Mouse (Mus musculus): ENCODE results near the gene Fam57a.
"Not testable (repeated sequence)": the region's sequence is repeated elsewhere in the genome, so short reads cannot be mapped to it uniquely, and the experiment has no call there.

Gene Fam57a

DNA sequence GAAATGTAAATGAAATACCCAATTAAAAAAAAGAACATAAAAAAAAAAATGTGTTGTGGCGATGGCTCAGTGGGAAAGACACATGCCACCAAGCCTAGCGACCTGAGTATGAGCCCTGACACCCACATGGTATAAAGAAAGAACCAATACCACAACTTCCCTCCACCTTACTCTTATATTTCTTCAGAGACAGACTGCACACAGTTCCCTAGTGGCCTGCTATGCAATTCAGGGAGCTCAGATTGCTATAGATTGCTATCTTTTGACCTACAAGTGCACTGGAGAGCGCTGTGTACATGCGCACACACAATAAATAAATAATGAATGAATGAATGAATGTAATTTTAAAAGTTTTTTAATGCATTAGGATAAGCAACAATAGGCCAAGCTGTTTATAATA lies 4.3 kb downstream of the Fam57a start:
- no peak for DNase-seq

DNA sequence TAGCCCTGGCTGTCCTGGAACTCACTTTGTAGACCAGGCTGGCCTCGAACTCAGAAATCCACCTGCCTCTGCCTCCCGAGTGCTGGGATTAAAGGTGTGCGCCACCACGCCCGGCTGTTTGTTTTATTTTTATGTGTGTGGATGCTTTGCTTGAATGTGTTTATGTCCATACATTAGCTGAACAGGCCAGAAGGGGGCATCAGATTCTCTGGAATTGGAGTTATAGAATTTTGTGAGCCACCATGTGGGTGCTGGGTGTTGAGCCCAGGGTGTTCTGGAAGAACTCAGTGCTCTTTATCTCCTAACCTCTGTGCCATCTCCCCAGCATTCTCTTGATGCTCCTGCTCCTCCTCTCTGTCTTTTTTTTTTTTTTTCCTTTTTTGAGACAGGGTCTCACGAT lies 7.4 kb downstream of the Fam57a start:
- DNase-seq: no peak

- DNase-seq: no peak
Measured at GRCm38 (mm10) chr11:76196275-76196976, 17.0 kb downstream of the Fam57a start.

DNA sequence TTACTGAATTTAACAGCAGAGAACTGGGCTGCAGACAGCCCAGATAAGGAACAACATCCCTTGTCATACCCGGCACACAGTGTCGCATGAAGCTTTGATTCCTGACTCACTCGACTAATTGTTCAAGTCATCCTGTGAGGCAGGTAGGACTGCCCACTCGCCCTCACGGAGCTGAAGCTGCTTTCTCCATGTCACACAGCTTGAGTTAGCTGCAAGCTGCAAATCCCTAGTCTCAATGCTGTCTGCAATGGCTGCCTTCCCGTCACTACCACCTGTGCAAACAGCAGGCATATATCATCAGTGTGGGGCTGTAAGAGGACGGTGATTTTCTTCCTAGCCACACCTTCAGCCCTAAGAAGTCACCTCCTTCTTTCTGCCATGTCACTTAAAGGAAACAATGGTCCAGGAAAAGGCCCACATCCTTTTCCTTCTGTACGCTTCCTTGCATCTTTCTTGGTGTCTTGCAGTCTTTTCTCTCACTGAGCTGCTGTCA lies 17.6 kb downstream of the Fam57a start:
- DNase-seq: no peak

DNA sequence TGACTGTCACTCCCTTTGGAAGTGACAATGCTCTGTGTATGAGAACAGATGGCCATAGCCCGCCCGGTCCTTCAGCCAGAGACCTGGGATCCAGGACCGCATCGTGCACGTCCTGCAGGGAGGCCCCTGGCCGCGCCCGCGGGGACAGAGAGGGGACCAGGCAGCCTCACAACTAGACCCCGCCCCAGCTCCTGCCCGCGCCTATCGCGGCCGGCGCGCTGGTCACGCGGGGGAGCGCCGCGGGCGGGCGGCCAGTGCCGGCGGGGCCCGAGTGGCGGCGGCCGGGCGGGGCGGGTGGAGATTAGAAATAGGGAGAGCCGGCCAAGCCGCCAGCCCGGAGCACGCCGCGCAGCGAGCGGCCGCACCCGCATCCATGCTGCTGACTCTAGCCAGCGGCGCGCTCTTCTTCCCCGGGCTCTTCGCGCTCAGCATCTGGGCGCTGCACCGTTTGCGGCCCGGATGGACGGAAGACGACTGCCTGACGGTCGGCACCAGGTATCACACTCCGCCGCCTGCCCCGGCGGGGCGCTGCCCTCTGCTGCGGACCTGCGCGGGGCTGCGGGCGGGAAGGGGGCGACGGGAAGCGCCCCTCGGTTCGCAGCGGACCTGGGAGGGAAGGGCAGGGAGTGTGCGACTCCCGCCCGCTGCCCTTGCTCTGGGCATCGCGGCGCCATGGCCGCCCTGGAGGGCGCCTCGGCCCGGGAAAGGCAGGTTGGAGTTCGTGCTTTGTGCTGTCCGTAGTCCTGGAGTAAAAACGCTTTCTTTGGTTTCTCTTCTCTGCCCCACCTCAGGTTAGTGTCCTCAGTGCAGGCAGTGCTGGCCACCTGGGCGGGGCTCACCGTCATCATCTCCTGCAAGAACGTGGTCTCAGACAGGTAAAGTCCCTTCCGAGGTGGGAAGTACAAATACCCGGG lies 22.5 kb downstream of the Fam57a start:
- DNase-seq: peak; percentile 89

DNA sequence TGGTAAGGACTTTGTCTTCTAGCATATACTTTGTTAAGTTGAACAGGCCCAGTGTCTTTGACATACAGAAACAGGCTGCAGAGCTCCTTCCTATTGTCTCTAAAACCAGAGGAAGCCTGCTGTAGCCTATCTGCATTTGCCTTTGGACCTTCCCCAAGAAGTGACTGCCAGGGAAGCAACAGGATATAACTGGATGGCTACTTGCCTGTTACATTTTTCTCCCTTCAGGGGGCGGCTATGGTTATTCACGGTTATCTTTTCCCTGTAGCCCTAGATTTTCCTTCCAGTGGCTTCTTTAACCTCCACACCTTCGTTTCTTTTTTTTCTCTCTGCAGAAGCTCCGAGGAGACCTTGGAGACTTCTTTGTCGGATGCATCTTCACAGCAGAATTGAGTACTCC lies 27.3 kb downstream of the Fam57a start:
- DNase-seq: no peak

- DNase-seq: no peak
Measured at GRCm38 (mm10) chr11:76210228-76210985, 30.9 kb downstream of the Fam57a start.

GRCm38 (mm10) chr11:76211595-76211994 lies 32.1 kb downstream of the Fam57a start:
- not testable (repeated sequence) for DNase-seq

DNA sequence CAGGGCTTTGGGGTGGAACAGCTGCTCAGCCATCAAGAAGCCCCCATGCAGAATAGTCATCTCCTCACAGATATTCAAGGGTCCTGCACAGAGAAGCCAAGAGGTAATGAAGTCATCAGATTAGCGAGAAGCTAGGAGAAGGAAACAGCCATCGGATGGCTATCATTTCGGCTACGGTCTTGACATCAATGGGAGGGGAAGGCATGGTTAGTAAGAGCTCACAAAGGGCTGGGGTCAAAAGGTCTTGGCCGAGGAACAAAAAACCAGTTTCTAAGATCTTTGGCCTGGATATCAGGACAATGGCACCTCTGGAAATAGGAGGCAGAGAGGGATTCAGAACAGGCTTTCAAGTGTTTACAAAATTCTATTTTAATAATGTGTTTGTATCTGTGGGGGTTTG lies 34.4 kb downstream of the Fam57a start:
- DNase-seq: no peak

- DNase-seq: no peak
Measured at GRCm38 (mm10) chr11:76215011-76215410, 35.5 kb downstream of the Fam57a start.

DNA sequence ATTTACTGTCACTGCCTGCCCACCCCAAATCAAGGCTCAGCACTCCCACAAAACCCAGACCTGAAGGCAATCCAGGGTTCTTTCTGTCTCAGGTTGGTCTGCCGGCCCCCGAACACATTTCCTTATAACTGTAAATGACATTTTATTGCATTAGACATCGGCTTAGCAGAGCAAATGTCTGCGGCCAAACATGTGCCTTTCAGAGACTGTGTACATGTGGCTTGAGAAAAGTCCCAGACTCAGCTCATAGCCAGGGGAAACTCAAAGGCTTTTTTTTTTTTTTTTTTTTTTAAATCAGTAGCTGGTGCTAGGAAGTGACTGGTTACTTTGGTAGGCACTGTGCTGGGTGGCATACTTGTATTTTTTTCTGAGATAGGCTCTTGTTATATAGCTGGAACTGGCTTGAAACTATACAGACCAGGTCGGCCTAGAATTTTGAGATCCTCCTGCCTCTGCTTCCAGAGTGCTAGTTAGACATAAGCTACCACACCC lies 36.6 kb downstream of the Fam57a start:
- no peak for DNase-seq

DNA sequence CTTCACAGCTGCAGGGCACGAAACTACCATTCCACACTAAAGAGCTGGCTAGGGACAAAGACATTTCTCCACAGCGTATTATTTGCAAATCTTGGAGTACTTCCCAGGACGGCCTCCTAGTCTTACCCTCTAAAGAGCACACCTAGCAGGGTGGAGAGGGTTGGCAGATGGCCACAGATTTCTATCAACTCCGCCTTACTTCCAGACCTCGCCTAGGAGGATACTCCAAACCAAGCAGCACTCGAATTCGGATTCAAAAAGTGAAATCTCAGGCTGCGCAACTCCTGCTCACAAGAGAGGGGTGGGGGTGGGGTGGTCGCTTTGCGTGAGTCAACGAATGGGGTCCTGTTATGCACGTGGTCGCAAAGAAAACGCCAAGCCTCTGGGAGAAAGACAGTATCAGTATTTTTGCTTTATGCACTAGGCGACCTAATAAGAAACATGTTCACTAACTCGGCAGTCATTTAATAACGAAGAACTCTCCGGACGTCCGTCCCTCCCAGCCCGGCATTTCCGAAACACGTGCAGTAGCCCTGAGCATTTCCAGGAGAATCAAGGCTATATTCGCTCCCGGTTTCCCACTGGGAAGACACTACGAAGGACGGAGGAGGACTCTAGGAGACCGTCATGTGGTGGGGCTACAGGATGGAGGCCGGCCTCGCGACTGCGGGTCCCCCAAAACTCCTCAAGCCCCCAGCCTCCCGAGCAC lies 37.4 kb downstream of the Fam57a start:
- DNase-seq: no peak

GRCm38 (mm10) chr11:76217390-76217800 lies 37.9 kb downstream of the Fam57a start, which contains the start of the genes Dbil5 and Gemin4:
TSS of gene Dbil5 (plus strand) at chr11:76217608.
TSS of gene Gemin4 (minus strand) at chr11:76217664.
- peak; percentile 98 for DNase-seq

DNA sequence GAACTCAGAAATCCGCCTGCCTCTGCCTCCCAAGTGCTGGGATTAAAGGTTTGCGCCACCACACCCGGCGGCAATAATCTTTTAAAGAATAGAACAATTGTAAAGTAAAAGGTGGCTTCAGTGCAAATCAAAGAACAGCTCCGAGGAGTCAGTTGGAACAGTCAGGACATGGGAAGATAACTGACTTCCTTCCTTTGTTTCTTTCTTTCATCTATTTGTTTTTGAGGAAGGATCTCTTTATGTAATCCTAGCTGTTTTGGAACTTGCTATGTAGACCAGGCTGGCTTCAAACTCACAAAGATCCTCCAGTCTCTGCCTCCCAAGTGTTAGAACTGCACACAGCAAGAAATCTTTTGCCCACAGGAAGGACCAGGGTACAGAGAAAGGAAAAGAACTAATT lies 45.2 kb downstream of the Fam57a start:
- DNase-seq: no peak

DNA sequence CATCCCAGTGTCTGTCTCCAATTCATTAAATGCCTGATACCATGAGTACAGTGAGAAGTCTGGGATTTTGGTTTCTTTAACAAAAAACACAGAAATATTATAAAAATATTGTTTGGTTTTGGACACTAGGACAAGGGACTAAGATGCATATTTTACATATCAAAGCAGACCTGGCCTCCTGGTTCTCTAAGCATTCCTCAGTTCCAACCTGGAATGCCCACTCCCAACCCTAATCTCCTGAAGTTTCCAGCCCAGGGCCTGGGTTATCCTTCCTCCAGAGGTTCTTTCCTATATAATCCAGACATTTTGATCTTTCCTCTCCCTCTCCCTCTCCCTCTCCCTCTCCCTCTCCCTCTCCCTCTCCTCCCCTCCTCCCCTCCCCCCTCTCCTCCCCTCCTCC lies 45.6 kb downstream of the Fam57a start:
- no peak for DNase-seq

- DNase-seq: no peak
Measured at GRCm38 (mm10) chr11:76236136-76236535, 56.7 kb downstream of the Fam57a start.

- no peak for DNase-seq
Measured at GRCm38 (mm10) chr11:76239750-76240149, 60.3 kb downstream of the Fam57a start.

DNA sequence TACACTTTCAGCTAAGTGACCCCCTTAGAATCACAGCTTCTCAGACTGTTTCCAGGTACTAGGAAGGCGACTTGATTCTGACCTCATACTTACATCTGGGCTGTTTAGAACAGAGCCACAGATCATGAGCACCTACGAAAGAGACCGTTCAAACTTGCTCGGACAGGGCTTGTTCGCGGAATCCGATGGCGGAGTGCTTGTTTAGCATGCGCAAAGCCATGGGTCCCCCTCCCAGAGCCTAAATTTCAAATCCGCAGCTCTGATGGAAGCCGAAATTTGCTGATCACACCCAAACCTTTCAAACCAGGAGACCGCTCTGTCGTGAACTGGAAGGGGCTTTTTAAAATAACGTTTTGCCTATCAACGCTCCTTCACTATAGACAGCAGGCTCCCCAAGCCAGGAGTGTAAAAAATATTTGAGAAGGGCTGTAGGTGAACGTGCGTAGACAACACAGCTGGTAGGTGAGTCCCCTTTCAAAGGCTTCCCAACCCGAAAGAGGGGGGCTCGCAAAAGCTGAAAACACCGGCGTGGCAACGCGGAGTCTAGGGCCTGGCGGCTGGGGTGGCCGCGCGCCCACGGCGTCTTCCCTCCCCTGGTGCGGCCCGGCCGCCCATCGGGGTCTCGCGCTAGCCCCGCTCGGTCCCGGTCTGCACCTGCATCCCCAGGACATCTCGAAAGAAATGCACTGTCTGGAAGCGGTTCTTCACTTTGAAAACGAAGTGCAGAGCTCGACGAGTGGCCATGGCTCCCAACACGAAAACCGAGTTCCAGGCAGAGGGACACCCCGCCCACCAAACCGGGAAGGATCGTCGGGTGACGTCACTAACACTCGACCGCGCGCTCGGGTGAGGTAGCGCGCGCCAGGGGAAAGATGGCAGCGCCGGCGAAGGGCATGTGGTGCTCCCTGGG lies 63.7 kb downstream of the Fam57a start, which contains the start of the genes Mrm3 and Glod4:
Gene Mrm3 (plus strand): TSS at position 815 of the 910 bp plus-strand sequence.
Gene Glod4 (minus strand): TSS at position 825 of the 910 bp plus-strand sequence.
- DNase-seq: peak; percentile 94

DNA sequence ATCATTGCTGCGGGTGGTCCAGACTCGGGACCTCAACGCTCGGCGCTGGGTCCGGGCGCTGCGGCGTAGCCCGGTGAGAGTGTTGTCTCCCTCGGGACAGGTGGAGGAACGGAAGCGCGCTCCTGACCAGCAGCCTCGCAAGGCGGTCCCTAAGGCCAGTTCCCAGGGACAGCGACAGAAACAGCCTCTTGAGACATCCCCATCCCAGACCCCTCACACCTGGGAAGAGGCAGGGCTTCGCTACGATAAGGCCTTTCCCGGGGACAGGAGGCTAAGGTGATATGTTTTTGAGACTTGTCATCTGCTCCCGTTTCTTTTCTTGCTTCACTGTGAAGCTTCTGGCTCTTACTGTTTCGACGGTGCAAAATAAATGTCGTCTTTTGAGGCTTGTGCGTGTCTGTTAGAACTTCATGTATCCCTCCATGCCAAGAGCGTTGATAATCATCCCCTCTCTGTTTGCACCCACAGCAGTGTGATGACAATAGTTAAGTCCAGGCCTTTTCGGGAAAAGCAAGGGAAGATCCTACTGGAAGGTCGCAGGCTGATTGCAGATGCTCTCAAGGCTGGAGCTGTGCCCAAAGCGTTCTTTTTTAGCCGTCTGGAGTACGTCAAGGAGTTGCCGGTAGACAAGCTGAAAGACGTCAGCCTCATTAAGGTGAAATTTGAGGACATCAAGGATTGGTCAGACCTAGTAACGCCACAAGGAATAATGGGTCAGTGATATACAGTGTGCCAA lies 64.5 kb downstream of the Fam57a start:
- no peak for DNase-seq

- DNase-seq: no peak
Measured at GRCm38 (mm10) chr11:76246439-76246838, 67.0 kb downstream of the Fam57a start.
